Mouse (Mus musculus) adrenal gland, adult 2 months (tissue): ENCODE data around the gene Mn1. TPM values are rescaled to one million over a fixed set of nuclear protein-coding genes. Genes with fewer than 3 reads are reported as not detected.

Experiments
- DNase-seq: peaks from one replicate; pipeline ENCODE4 v3.0.0; 2021
- polyA plus RNA-seq: library from polyadenylated mRNA; depleted of rRNA; stranded (reverse); fragments of >200 nt; gene quantifications from 2 replicates; pipeline ENCODE4 v1.2.3, GENCODE M21; 2012
- total RNA-seq, 2 experiments: library from RNA; stranded (reverse); gene quantifications; 2 replicates each; pipeline ENCODE4 v1.2.3; 2021

Mn1 gene
- total and polyA plus RNA-seq, 3 experiments = 3.0 to 5.6 (median 4.8) TPM

- DNase-seq = no peak
These were observed 14.0 kb downstream of the Mn1 start for GRCm38 (mm10) chr5:111431007-111431730.

- no peak for DNase-seq
These were observed 15.7 kb downstream of the Mn1 start for GRCm38 (mm10) chr5:111432842-111433241.

GRCm38 (mm10) chr5:111434342-111434842, 17.2 kb downstream of the Mn1 start:
- no peak for DNase-seq

GRCm38 (mm10) chr5:111436260-111436659, 19.1 kb downstream of the Mn1 start:
- no peak for DNase-seq

GRCm38 (mm10) chr5:111437205-111437604, 20.0 kb downstream of the Mn1 start:
- no peak for DNase-seq

DNA sequence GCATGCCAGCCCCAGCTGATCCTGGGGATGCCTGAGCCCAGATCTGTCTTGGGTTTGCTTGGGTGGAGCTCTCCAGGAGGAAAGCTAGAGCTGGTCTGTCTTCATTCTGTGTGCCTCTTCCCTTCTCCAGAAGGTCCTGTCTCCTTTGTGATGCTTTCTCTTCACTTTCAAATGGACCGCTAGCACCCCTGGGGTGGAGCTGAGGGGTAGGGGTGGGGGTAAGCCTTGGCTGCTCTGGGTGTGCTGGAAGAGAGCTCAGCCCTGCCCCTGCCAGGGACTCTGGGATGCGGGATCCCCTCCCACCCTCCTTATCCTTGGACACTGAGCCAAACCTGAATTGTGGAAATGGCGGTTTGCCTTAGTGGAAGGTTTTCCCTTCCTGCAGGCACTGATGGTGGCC, 21.2 kb downstream of the Mn1 start:
- no peak for DNase-seq

- DNase-seq = no peak
These were observed 21.7 kb downstream of the Mn1 start for GRCm38 (mm10) chr5:111438821-111439220.

- DNase-seq = no peak
These were observed 23.1 kb downstream of the Mn1 start for GRCm38 (mm10) chr5:111440264-111440663.

DNA sequence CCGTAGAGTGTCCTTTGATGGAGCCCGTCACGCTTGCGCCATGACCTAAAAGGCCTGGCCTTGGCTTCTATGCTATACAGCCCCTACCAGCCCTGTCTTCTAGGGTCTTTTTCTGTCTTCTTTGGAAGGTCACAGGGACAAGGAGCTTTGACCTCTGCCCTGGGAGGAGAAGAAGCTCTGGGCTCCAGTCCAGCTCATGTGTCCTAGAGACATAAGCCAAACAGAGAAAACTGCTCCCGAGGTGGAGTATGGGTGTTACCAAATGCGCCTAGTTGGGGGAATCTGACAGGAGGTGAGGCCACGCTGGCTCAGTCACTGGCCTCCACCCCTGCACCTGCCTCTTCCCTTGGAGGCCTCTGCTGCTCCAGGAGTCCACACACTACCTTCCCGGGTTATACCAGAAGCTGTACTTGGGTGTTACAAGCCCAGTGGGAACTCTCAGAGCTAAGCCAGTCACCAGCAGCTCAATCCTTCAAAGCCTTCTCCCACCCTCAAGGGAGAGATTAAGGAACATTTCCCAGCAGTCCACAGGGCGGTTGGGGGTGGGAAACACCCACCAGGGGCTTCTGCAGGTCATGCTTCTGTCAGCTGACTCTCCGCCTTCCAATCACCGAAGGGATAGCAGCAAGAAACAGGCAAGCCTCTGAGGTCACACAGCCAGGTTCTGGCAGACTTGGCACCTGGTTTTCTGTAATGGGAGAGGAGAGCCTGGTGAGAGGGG, 25.1 kb downstream of the Mn1 start:
- no peak for DNase-seq

DNA sequence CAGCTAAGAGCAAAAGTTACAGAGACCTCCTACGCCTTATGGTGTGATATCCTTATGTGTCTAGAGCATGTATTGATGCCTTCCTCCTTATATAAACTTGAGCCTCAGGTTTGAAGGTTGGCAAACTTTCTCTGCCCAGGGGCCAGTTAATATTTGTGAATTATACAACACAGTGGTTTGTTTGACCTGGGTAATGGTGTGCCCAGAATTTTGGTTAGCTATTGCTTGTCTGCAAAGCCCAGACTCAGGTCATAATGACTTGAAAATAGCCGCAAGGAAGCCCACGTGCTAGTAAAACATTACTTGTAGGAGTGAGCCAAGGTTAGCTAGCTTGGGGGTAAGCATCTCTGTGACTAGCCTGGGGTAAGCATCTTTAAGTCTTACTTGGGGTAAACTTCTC, 26.5 kb downstream of the Mn1 start:
- DNase-seq = no peak

GRCm38 (mm10) chr5:111444361-111444760, 27.2 kb downstream of the Mn1 start:
- DNase-seq = no peak

- DNase-seq = no peak
These were observed 29.5 kb downstream of the Mn1 start for GRCm38 (mm10) chr5:111446652-111447051.

DNA sequence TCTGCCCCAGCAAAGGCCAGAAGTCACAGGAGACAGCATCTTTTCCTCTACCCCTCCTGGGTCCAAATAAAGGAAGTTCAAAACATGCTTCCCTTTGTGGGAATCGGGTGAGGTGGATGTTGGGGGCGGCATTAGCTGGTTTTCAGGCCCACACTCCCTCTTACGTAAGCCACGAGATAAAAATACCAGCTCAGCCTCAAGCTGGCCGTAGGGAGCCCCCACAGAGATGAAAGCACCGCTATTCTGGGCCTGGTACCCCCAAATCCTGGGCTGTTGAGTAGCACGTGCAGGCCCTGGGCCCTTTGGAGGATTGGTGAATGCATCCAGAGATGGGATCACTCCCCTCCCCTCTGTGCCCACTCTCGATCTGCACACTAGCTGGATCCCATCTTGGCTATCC, 32.5 kb downstream of the Mn1 start:
- no peak for DNase-seq

DNA sequence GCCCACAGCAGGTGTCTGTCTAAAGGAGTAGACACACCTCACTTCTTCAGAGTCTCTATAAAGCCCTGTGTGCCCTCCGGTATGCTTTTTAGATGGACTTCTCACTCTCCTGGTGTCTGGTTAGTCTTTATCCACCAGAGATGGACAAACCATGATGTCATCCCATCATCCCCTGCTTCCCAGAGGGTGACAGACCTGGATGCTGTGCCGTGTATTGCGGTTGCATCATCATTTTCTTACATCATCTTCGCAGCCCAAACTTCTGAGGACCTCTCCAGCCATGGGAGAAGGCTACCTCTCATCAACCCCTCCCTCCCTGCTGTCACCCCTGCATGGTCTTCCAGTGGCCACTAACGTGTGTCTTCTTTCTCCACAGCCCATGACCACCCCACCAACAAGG, 37.1 kb downstream of the Mn1 start:
- no peak for DNase-seq

DNA sequence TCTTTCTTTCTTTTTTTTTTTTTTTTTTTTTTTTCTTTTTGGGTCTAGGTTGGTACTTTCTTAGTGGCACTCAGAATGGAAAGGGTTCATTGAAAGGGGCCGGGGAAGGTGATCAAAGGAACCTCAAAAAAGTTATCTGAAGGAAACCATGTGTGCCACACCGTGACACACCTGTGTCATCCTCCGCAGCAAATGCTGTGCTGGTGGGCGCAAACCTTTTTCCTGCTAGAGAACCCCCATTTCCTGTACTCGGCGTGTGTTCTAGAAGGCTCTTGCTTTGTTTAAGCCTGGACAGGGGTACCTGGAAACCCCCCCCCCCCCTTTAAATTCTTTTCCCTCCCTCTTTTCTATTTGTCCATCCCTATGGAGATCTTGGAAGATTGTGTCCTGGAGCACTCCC, 37.7 kb downstream of the Mn1 start:
- no peak for DNase-seq

GRCm38 (mm10) chr5:111458675-111459074, 41.5 kb downstream of the Mn1 start:
- DNase-seq = no peak

- DNase-seq = peak; percentile 53
These were observed 48.7 kb downstream of the Mn1 start for GRCm38 (mm10) chr5:111465811-111466299.

- DNase-seq = no peak
These were observed 49.3 kb downstream of the Mn1 start for GRCm38 (mm10) chr5:111466429-111466828.

- DNase-seq = no peak
These were observed 50.5 kb downstream of the Mn1 start for GRCm38 (mm10) chr5:111467699-111468098.

- DNase-seq = no peak
These were observed 52.2 kb downstream of the Mn1 start for GRCm38 (mm10) chr5:111469195-111469882.

- no peak for DNase-seq
These were observed 53.7 kb downstream of the Mn1 start for GRCm38 (mm10) chr5:111470875-111471274.

DNA sequence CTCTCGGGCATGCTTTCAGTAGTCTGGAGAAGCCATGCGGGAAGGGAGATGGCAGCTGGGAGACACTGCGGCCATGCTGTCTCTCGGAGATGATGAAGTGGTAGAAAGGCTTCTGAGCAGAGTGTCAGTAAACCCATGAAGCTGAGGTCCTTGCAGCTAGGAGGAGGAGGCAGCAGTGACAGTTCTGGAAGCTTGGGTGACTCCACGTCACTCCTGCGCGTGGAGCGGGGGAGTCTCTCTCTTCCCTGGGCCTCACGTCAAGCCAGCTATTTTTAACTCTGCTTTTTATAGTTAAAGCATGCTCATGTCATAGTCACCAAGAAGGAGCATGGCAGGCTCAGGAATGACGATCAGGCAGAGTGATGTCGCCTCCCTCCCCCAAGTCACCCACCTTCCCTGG, 56.3 kb downstream of the Mn1 start:
- no peak for DNase-seq

- no peak for DNase-seq
These were observed 58.6 kb downstream of the Mn1 start for GRCm38 (mm10) chr5:111475721-111476120.
